26 mouse cellular contexts compared by ENCODE assay signal in genomic region chr3:20225429-20225828, GRCm38 (mm10). TPM values are rescaled to one million over a fixed set of nuclear protein-coding genes. Genes with fewer than 3 reads are reported as not detected.
DNase-seq lines count a peak whose midpoint lies in the region; ATAC-seq lines count a peak whose summit lies in the region.
"Had no signal": no experiment of that assay in that cellular context is flagged by ENCODE, and none has a peak within 500 bp of the region (broad histone marks: within the 10 kb centered on the region; RNA-seq: fewer than 3 reads in every experiment).

No protein-coding gene starts in this region.

- no peak overlapping the region for H3K9ac ChIP-seq in hindbrain, embryonic 14.5 days

- no peak overlapping the region for H3K4me3 ChIP-seq in hindbrain, embryonic 14.5 days (replicated peaks; ENCODE audit: low read length)

- H3K36me3 ChIP-seq in hindbrain, embryonic 14.5 days (replicated peaks; ENCODE audit: control insufficient read depth, insufficient read depth): no peaks in the 10 kb centered on the region

- 85% methylated on average over 2 of the region's 2 CpGs for WGBS in hindbrain, embryonic 14.5 days

- H3K4me1 ChIP-seq in hindbrain, embryonic 14.5 days (replicated peaks; ENCODE audit: control insufficient read depth, insufficient read depth, low read length): no peaks in the 10 kb centered on the region

- no peaks in the 10 kb centered on the region for H3K9me3 ChIP-seq in hindbrain, embryonic 14.5 days (ENCODE audit: control insufficient read depth, low read length)
- H3K9me3 ChIP-seq: G1E had no signal

- no peak overlapping the region for H3K27ac ChIP-seq in hindbrain, embryonic 14.5 days

- intact Hi-C loops in left cerebral cortex, postnatal 10 days (cut with DNase I): no loop called here

- H3K4me2 ChIP-seq in hindbrain, embryonic 14.5 days (replicated peaks): no peak overlapping the region

- no peaks in the 10 kb centered on the region for H3K27me3 ChIP-seq in hindbrain, embryonic 14.5 days (ENCODE audit: control insufficient read depth, insufficient read depth, low read length)
- H3K27me3 ChIP-seq: CH12.LX had no signal

- DNase-seq in frontal cortex, postnatal 25 days (ENCODE audit: low spot score in 2 of 2): no peak
- DNase-seq in 416B (ENCODE audit: low read depth): peak; percentile 30
- DNase-seq in brain, adult 2 months (ENCODE audit: low read depth, low spot score): peak; percentile 4
- no peak for DNase-seq in hindbrain, embryonic 14.5 days (ENCODE audit: low spot score)
- no peak for DNase-seq in left cerebral cortex, postnatal 10 days (ENCODE audit: extremely low spot score in 1 of 2, low spot score in 2 of 2)
- DNase-seq: adrenal gland, adult 2 months; adrenal gland, adult 8-10 months; adrenal gland, postnatal 10 days; adrenal gland, postnatal 14 days; adrenal gland, postnatal 25 days; adrenal gland, postnatal 36 days; B cell, adult 2 months; cerebellum, adult 11 months; cerebellum, adult 11-12 months; cerebellum, adult 18-20 months; cerebellum, adult 2 months; cerebellum, adult 8-10 months had no signal

- peak; percentile 94 for ATAC-seq in frontal cortex, adult (ENCODE audit: low TSS enrichment)
- ATAC-seq in hindbrain, embryonic 14.5 days (ENCODE audit: low FRiP score): no peak
- ATAC-seq: activated CD4-positive, CD25-positive, alpha-beta regulatory T cell, adult 4 months; CD4-positive, CD25-positive, alpha-beta regulatory T cell, adult 4 months; Patski had no signal

RNA-seq across cellular contexts. Expression of gene Cpa3, which starts 16.6 kb away (rescaled TPM):
- 0.18 and 0.35 TPM in 2 replicates for polyA plus RNA-seq in hindbrain, embryonic 14.5 days (2014; fragmentation: Nextera tagmentation; extraction: Ambion mirVana)
- under 1 TPM; 0.30 to 0.32 TPM for total RNA-seq in left cerebral cortex, postnatal 10 days (2021)
- total RNA-seq: CH12.LX, ES-E14 had no signal
- polyA plus RNA-seq: C2C12; cerebellum, adult 2 months; Patski had no signal

RNA-seq across cellular contexts. Expression of gene Cpb1, which starts 50.1 kb away (rescaled TPM):
- polyA plus RNA-seq in hindbrain, embryonic 14.5 days (2014; fragmentation: Nextera tagmentation; extraction: Ambion mirVana): 0.25 and 0.70 TPM in 2 replicates
- total RNA-seq in left cerebral cortex, postnatal 10 days (2021): under 1 TPM in 1 of 2 experiments, not detected in 1; 0.17 TPM
- total RNA-seq: CH12.LX, ES-E14, MEL had no signal
- polyA plus RNA-seq: activated CD4-positive, CD25-positive, alpha-beta regulatory T cell, adult 4 months; C2C12; CD4-positive, CD25-positive, alpha-beta regulatory T cell, adult 4 months; G1E; Patski had no signal

Comparison
In these comparisons a context has a peak if more than half of its experiments do, and no peak if none do; other contexts are left out.
1. DNase-seq: peak in 416B (single experiment) and brain, adult 2 months (single experiment); none in frontal cortex, postnatal 25 days (0 of 2), hindbrain, embryonic 14.5 days (single experiment) and left cerebral cortex, postnatal 10 days (0 of 2).